Mouse (Mus musculus): ENCODE data around the gene Jarid2. TPM values are rescaled to one million over a fixed set of nuclear protein-coding genes. Genes with fewer than 3 reads are reported as not detected.
A peak's percentile ranks its signal among the peaks of the same experiment; 100 is the strongest.

Gene Jarid2
- polyA plus RNA-seq, 1 experiment from 2014 or later: 10.0 TPM

- Histone ChIP-seq H3K4me3 (ENCODE audit: low read depth, low read length) (no peak overlapping the region), H3K27me3 (replicated peaks; ENCODE audit: insufficient read depth, low read length) (no peaks in the 10 kb centered on the region), H3K4me1 (ENCODE audit: insufficient read depth, low read depth, low read length) (no peaks in the 10 kb centered on the region), H3K9ac (replicated peaks; ENCODE audit: low read depth) (no peak overlapping the region), H3K9me3 (ENCODE audit: low read length) (no peaks in the 10 kb centered on the region), H3K27ac (ENCODE audit: low read length) (no peak overlapping the region), H3K36me3 (ENCODE audit: insufficient read depth, low read length) (peaks cover 50% of the 10 kb centered on the region), H3K4me2 (replicated peaks; ENCODE audit: low read depth, low read length) (no peak overlapping the region)
- no peak for DNase-seq (ENCODE audit: low spot score)
- no peak for TF ChIP-seq CTCF (IDR thresholded peaks at IDR 0.05)
- no peak for TF ChIP-seq EP300 (IDR thresholded peaks at IDR 0.05)
- WGBS: 100% methylated on average over 2 of the region's 2 CpGs
- no peak for ATAC-seq
These were observed 189.0 kb downstream of the Jarid2 start for GRCm38 (mm10) chr13:44918269-44918668.

GRCm38 (mm10) chr13:44921095-44921494 lies 191.8 kb downstream of the Jarid2 start:
- no peak for ATAC-seq
- WGBS: 64% methylated on average over 10 of the region's 10 CpGs
- no peaks in the 10 kb centered on the region for H3K27me3 ChIP-seq (replicated peaks; ENCODE audit: insufficient read depth, low read length)

GRCm38 (mm10) chr13:44921721-44922120 lies 192.4 kb downstream of the Jarid2 start:
- no peak for TF ChIP-seq CTCF (IDR thresholded peaks at IDR 0.05)
- TF ChIP-seq EP300 (IDR thresholded peaks at IDR 0.05): no peak

More at GRCm38 (mm10) chr13:44921095-44921494, 191.8 kb downstream of the Jarid2 start:
- TF ChIP-seq CTCF (IDR thresholded peaks at IDR 0.05) (no peak), EP300 (IDR thresholded peaks at IDR 0.05) (no peak)
- Histone ChIP-seq H3K9me3 (ENCODE audit: low read length) (no peaks in the 10 kb centered on the region), H3K9ac (replicated peaks; ENCODE audit: low read depth) (no peak overlapping the region), H3K4me2 (replicated peaks; ENCODE audit: low read depth, low read length) (no peak overlapping the region), H3K27ac (ENCODE audit: low read length) (no peak overlapping the region), H3K4me1 (ENCODE audit: insufficient read depth, low read depth, low read length) (no peaks in the 10 kb centered on the region), H3K36me3 (ENCODE audit: insufficient read depth, low read length) (peaks cover 36% of the 10 kb centered on the region), H3K4me3 (ENCODE audit: low read depth, low read length) (no peak overlapping the region)
- peak; percentile 15 for DNase-seq (ENCODE audit: low spot score)

GRCm38 (mm10) chr13:44924042-44924441 lies 194.8 kb downstream of the Jarid2 start:
- Histone ChIP-seq H3K9ac (replicated peaks; ENCODE audit: low read depth) (no peak overlapping the region), H3K36me3 (ENCODE audit: insufficient read depth, low read length) (peaks cover 23% of the 10 kb centered on the region; the same call in 1 of the 2 replicates), H3K9me3 (ENCODE audit: low read length) (no peaks in the 10 kb centered on the region), H3K4me2 (replicated peaks; ENCODE audit: low read depth, low read length) (no peak overlapping the region), H3K27me3 (replicated peaks; ENCODE audit: insufficient read depth, low read length) (no peaks in the 10 kb centered on the region), H3K27ac (ENCODE audit: low read length) (no peak overlapping the region), H3K4me3 (ENCODE audit: low read depth, low read length) (no peak overlapping the region), H3K4me1 (ENCODE audit: insufficient read depth, low read depth, low read length) (no peaks in the 10 kb centered on the region)
- no peak for TF ChIP-seq EP300 (IDR thresholded peaks at IDR 0.05)
- TF ChIP-seq CTCF (IDR thresholded peaks at IDR 0.05): no peak
- DNase-seq (ENCODE audit: low spot score): no peak
- WGBS: 62% methylated on average over 3 of the region's 3 CpGs
- ATAC-seq: no peak

More at GRCm38 (mm10) chr13:44921721-44922120, 192.4 kb downstream of the Jarid2 start:
- Histone ChIP-seq H3K4me1 (ENCODE audit: insufficient read depth, low read depth, low read length) (no peaks in the 10 kb centered on the region), H3K27me3 (replicated peaks; ENCODE audit: insufficient read depth, low read length) (no peaks in the 10 kb centered on the region), H3K36me3 (ENCODE audit: insufficient read depth, low read length) (peaks cover 33% of the 10 kb centered on the region), H3K27ac (ENCODE audit: low read length) (no peak overlapping the region), H3K4me3 (ENCODE audit: low read depth, low read length) (no peak overlapping the region), H3K4me2 (replicated peaks; ENCODE audit: low read depth, low read length) (no peak overlapping the region), H3K9ac (replicated peaks; ENCODE audit: low read depth) (no peak overlapping the region), H3K9me3 (ENCODE audit: low read length) (no peaks in the 10 kb centered on the region)
- 94% methylated on average over 5 of the region's 5 CpGs for WGBS
- DNase-seq (ENCODE audit: low spot score): no peak
- ATAC-seq: no peak

GRCm38 (mm10) chr13:44925173-44925572 lies 195.9 kb downstream of the Jarid2 start:
- no peaks in the 10 kb centered on the region for H3K9me3 ChIP-seq (ENCODE audit: low read length)
- no peaks in the 10 kb centered on the region for H3K27me3 ChIP-seq (replicated peaks; ENCODE audit: insufficient read depth, low read length)
- TF ChIP-seq CTCF (IDR thresholded peaks at IDR 0.05): no peak
- TF ChIP-seq EP300 (IDR thresholded peaks at IDR 0.05): peak; percentile 34; the same call in 1 of the 2 replicates
- H3K4me2 ChIP-seq (replicated peaks; ENCODE audit: low read depth, low read length): no peak overlapping the region
- peak; percentile 69 for ATAC-seq
- H3K4me1 ChIP-seq (ENCODE audit: insufficient read depth, low read depth, low read length): no peaks in the 10 kb centered on the region
- no peak overlapping the region for H3K27ac ChIP-seq (ENCODE audit: low read length)
- peaks cover 23% of the 10 kb centered on the region; the same call in 1 of the 2 replicates for H3K36me3 ChIP-seq (ENCODE audit: insufficient read depth, low read length)
- H3K9ac ChIP-seq (replicated peaks; ENCODE audit: low read depth): no peak overlapping the region
- H3K4me3 ChIP-seq (ENCODE audit: low read depth, low read length): no peak overlapping the region
- 81% methylated on average over 2 of the region's 2 CpGs for WGBS
- DNase-seq (ENCODE audit: low spot score): peak; percentile 54

- TF ChIP-seq CTCF (IDR thresholded peaks at IDR 0.05) (no peak), EP300 (IDR thresholded peaks at IDR 0.05) (no peak)
- Histone ChIP-seq H3K9ac (replicated peaks; ENCODE audit: low read depth) (no peak overlapping the region), H3K36me3 (ENCODE audit: insufficient read depth, low read length) (peaks cover 18% of the 10 kb centered on the region; the same call in 1 of the 2 replicates), H3K4me3 (ENCODE audit: low read depth, low read length) (no peak overlapping the region), H3K9me3 (ENCODE audit: low read length) (no peaks in the 10 kb centered on the region), H3K27ac (ENCODE audit: low read length) (no peak overlapping the region), H3K27me3 (replicated peaks; ENCODE audit: insufficient read depth, low read length) (no peaks in the 10 kb centered on the region), H3K4me2 (replicated peaks; ENCODE audit: low read depth, low read length) (no peak overlapping the region), H3K4me1 (ENCODE audit: insufficient read depth, low read depth, low read length) (no peaks in the 10 kb centered on the region)
- DNase-seq (ENCODE audit: low spot score) (peak; percentile 47), ATAC-seq (peak; percentile 11; the same call in 1 of the 2 replicates)
- WGBS: 66% methylated on average over 2 of the region's 2 CpGs
These were observed 197.0 kb downstream of the Jarid2 start for GRCm38 (mm10) chr13:44926311-44926710.

Data from lung, postnatal 0 days (tissue).